Mouse (Mus musculus) brain, embryonic 14.5 days (tissue): ENCODE data around the gene Cblc.

Experiments
- CTCF ChIP-seq: fragments of 200-500 bp; IDR thresholded peaks from 2 replicates; pipeline ENCODE4 v1.5.1; 2012; ENCODE audit warnings: inconsistent platforms, mild to moderate bottlenecking, moderate library complexity, borderline replicate concordance; ENCODE audit not compliant: insufficient read depth, insufficient read length; ENCODE audit errors: extremely low read depth
- POLR2A ChIP-seq: fragments of 200-500 bp; IDR thresholded peaks from 2 replicates; pipeline ENCODE4 v1.6.1; 2012; ENCODE audit warnings: mild to moderate bottlenecking, inconsistent platforms, borderline replicate concordance; ENCODE audit not compliant: poor library complexity, insufficient read depth, insufficient read length, severe bottlenecking; ENCODE audit errors: extremely low read depth

DNA sequence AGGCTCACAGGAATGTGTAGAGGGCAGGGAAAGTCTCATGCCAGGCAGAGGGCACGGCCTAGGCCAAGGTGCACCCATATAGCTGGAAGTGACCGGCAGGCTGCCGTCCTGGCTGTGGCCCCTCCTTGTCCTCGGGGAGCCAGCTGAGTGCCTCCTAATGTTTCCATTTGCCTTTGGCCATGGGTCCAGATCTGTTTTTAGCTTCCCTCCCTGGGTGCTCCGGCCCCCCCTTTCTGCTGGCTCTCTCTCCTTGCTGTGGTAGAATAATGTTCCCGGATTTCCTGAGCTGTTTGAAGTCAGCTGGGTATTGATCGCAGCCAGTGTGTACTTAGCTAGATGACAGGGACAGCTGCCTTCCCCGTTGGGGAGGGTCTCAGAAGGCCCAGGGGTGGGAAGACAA is 13.0 kb downstream of the Cblc start:
- TF ChIP-seq POLR2A, result no peak
- no peak for TF ChIP-seq CTCF
